Mouse (Mus musculus): Measurements from ENCODE around the gene Spred2. TPM values are rescaled to one million over a fixed set of nuclear protein-coding genes. Genes with fewer than 3 reads are reported as not detected.
"Not testable (repeated sequence)": the region's sequence is repeated elsewhere in the genome, so short reads cannot be mapped to it uniquely, and the experiment has no call there.

Gene Spred2
- polyA plus RNA-seq, 1 experiment from 2014 or later, result 8.5 TPM

DNA sequence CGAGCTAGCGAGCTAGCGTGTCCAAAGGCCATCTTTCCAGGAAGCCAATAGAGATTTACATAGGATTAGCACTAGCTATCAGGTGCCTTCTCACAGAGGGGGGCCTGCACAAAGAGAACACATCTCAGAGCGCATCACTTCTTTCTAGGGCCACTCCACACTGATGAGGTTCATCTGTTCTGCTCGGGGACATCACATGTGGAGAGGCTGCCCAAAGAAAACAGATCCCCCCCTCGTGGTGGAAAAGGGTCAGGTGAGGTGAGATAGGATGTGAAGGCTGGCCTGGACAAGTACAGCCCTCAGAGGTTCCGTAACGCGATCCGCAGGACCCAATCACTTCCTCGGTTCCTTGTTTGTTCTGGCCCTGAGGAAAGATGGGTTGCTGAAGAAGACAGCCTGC is 101.7 kb downstream of the Spred2 start:
- no peak for ATAC-seq (ENCODE audit: insufficient number of reproducible peaks, low FRiP score, low TSS enrichment, low read depth)
- no peak overlapping the region for H3K4me3 ChIP-seq (replicated peaks)
- no peaks in the 10 kb centered on the region for H3K4me1 ChIP-seq
- H3K27me3 ChIP-seq, result no peaks in the 10 kb centered on the region
- H3K9me3 ChIP-seq (replicated peaks), result peaks cover 9% of the 10 kb centered on the region
- 45% methylated on average over 11 of the region's 11 CpGs for WGBS
- no peak overlapping the region for H3K9ac ChIP-seq
- H3K4me2 ChIP-seq (replicated peaks), result no peak overlapping the region
- H3K36me3 ChIP-seq, result peaks cover 24% of the 10 kb centered on the region
- no peak overlapping the region for H3K27ac ChIP-seq (replicated peaks)

- Histone ChIP-seq H3K27ac (replicated peaks) (no peak overlapping the region), H3K4me1 (no peaks in the 10 kb centered on the region), H3K36me3 (peaks cover 13% of the 10 kb centered on the region), H3K9ac (no peak overlapping the region), H3K27me3 (no peaks in the 10 kb centered on the region), H3K9me3 (replicated peaks) (no peaks in the 10 kb centered on the region; the same call in 1 of the 2 replicates), H3K4me2 (replicated peaks) (no peak overlapping the region), H3K4me3 (replicated peaks) (no peak overlapping the region)
- ATAC-seq (ENCODE audit: insufficient number of reproducible peaks, low FRiP score, low TSS enrichment, low read depth), result no peak
- 76% methylated on average over 9 of the region's 9 CpGs for WGBS
Observed at GRCm38 (mm10) chr11:20027719-20028118, 103.5 kb downstream of the Spred2 start.

DNA sequence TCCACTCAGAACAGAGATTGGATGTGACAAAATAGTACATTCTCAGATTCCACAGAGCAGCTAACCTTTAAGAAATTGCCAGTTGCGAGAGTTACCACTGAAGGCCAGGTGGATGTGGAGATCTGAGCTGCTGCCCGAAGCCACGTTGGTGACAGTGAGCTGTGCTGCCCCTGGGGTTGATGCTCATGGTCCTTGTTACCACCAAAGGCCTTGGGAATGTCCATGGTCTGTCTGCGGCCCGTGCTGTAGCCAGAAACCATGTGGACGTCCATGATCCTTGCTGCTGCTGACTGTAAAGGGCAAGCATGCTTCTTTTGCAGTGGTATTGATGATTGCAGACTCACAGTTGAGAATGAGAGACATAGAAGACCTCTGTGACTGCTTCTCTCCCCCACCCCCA is 104.2 kb downstream of the Spred2 start:
- no peaks in the 10 kb centered on the region; the same call in 1 of the 2 replicates for H3K9me3 ChIP-seq (replicated peaks)
- no peaks in the 10 kb centered on the region for H3K27me3 ChIP-seq
- 88% methylated on average over 6 of the region's 6 CpGs for WGBS
- no peaks in the 10 kb centered on the region for H3K4me1 ChIP-seq
- no peak overlapping the region for H3K4me3 ChIP-seq (replicated peaks)
- no peak for ATAC-seq (ENCODE audit: insufficient number of reproducible peaks, low FRiP score, low TSS enrichment, low read depth)
- no peak overlapping the region for H3K9ac ChIP-seq
- no peak overlapping the region for H3K4me2 ChIP-seq (replicated peaks)
- peaks cover 13% of the 10 kb centered on the region for H3K36me3 ChIP-seq
- no peak overlapping the region for H3K27ac ChIP-seq (replicated peaks)

GRCm38 (mm10) chr11:20029014-20029413 is 104.8 kb downstream of the Spred2 start:
- Histone ChIP-seq H3K27me3 (no peaks in the 10 kb centered on the region), H3K36me3 (peaks cover 13% of the 10 kb centered on the region), H3K27ac (replicated peaks) (no peak overlapping the region), H3K9me3 (replicated peaks) (no peaks in the 10 kb centered on the region; the same call in 1 of the 2 replicates), H3K4me1 (no peaks in the 10 kb centered on the region), H3K9ac (no peak overlapping the region), H3K4me3 (replicated peaks) (no peak overlapping the region), H3K4me2 (replicated peaks) (no peak overlapping the region)
- ATAC-seq (ENCODE audit: insufficient number of reproducible peaks, low FRiP score, low TSS enrichment, low read depth), result no peak
- WGBS, result 95% methylated on average over 4 of the region's 4 CpGs

DNA sequence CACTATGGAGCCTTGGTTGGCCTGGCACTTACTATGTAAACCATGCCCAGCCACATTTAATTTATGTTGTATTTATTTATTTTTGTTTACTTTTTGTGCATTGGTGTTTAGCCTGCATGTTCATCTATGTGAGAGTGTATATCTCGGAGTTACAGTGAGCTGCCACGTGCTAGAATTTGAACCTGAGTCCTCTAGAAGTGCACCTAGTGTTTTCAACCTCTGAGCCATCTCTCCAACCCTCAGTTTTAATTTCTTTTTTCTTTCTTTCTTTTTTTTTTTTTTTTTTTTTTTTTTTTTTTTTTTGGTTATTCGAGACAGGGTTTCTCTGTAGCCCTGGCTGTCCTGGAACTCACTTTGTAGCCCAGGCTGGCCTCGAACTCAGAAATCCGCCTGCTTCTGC is 106.8 kb downstream of the Spred2 start:
- not testable (repeated sequence) for H3K36me3 ChIP-seq; H3K27me3 ChIP-seq; H3K27ac ChIP-seq (replicated peaks); H3K4me2 ChIP-seq (replicated peaks); H3K4me3 ChIP-seq (replicated peaks); H3K9me3 ChIP-seq (replicated peaks); ATAC-seq (ENCODE audit: insufficient number of reproducible peaks, low FRiP score, low TSS enrichment, low read depth); H3K4me1 ChIP-seq; H3K9ac ChIP-seq
- WGBS, result 89% methylated on average over 5 of the region's 5 CpGs

- WGBS, result 43% methylated on average over 8 of the region's 8 CpGs
- peaks cover 4% of the 10 kb centered on the region; the same call in 1 of the 2 replicates for H3K4me1 ChIP-seq
- no peak overlapping the region for H3K4me2 ChIP-seq (replicated peaks)
- H3K36me3 ChIP-seq, result peaks cover 1% of the 10 kb centered on the region; the same call in 1 of the 2 replicates
- no peak for ATAC-seq (ENCODE audit: insufficient number of reproducible peaks, low FRiP score, low TSS enrichment, low read depth)
- H3K9me3 ChIP-seq (replicated peaks), result no peaks in the 10 kb centered on the region; the same call in 1 of the 2 replicates
- no peaks in the 10 kb centered on the region for H3K27me3 ChIP-seq
- H3K4me3 ChIP-seq (replicated peaks), result no peak overlapping the region
- H3K27ac ChIP-seq (replicated peaks), result no peak overlapping the region
- H3K9ac ChIP-seq, result no peak overlapping the region
Observed at GRCm38 (mm10) chr11:20031536-20031935, 107.4 kb downstream of the Spred2 start.

GRCm38 (mm10) chr11:20033541-20034160 is 109.5 kb downstream of the Spred2 start:
- Histone ChIP-seq H3K9me3 (replicated peaks) (no peaks in the 10 kb centered on the region; the same call in 1 of the 2 replicates), H3K4me3 (replicated peaks) (no peak overlapping the region), H3K27ac (replicated peaks) (no peak overlapping the region), H3K27me3 (no peaks in the 10 kb centered on the region), H3K4me1 (peaks cover 6% of the 10 kb centered on the region; the same call in 1 of the 2 replicates), H3K36me3 (no peaks in the 10 kb centered on the region), H3K9ac (no peak overlapping the region), H3K4me2 (replicated peaks) (no peak overlapping the region)
- no peak for ATAC-seq (ENCODE audit: insufficient number of reproducible peaks, low FRiP score, low TSS enrichment, low read depth)
- 76% methylated on average over 6 of the region's 6 CpGs for WGBS

DNA sequence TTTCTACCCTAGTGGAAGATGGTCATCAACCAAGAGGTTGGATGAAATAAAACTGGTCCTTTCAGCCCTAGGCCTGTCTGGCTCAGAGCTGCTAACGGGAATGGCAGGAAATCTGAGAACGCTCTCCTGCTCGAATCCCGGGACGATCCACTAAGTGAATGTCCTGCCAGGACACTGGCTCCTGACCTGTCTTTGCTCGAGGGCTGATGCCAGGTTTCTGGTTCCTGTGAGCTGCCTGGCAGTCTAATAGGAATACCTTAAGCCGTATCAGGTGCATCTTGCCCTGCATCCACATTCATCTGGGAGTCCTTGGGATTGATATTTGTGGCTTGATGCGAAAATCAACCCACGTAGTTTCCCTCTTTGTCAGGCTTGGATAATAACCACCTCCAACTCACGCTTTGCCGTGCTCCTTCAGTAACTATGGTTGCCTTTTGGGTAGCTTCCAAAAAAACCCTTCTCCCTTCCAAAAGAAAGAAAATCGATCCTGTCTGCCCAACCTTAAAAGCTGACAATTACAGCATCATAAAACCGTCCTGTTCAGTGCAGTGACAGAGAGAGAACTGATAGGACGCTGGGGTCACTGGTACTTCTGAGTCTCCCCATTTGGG is 110.3 kb downstream of the Spred2 start:
- 49% methylated on average over 14 of the region's 14 CpGs for WGBS

DNA sequence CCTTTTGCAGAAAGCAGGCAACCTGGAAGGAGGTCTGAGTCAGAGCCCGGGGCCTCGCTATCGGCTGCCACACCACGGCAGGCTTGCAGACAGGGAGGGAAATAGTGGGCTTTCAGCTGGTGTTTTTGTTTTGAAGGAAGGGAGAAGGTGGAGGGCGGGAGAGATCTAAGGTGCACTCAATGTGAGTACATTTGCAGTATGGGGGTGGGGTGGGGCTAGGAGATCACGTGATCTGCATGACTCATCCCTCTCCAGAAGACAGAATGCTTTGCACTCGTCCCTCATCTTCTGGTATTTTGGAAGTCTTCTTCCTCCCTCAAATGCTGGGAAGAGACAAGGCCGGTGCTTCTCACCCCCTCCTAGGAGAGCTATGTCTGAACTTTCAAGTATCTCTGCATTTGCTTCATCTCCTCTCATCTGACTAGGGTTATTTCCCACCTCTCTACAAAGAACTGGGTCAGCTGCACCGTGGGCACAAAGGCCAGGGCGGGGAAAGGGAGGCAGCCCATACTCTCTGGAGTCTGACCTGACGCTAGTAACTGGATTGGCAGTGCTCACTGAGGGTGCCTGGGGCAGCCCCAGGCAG is 111.3 kb downstream of the Spred2 start:
- Histone ChIP-seq H3K27ac (replicated peaks) (no peak overlapping the region), H3K27me3 (no peaks in the 10 kb centered on the region), H3K4me2 (replicated peaks) (no peak overlapping the region), H3K4me3 (replicated peaks) (no peak overlapping the region), H3K4me1 (peaks cover 11% of the 10 kb centered on the region; the same call in 1 of the 2 replicates), H3K9me3 (replicated peaks) (no peaks in the 10 kb centered on the region; the same call in 1 of the 2 replicates), H3K36me3 (no peaks in the 10 kb centered on the region), H3K9ac (no peak overlapping the region)
- ATAC-seq (ENCODE audit: insufficient number of reproducible peaks, low FRiP score, low TSS enrichment, low read depth), result no peak
- 51% methylated on average over 11 of the region's 11 CpGs for WGBS

More for the DNA sequence above, 110.3 kb downstream of the Spred2 start:
- no peak for ATAC-seq (ENCODE audit: insufficient number of reproducible peaks, low FRiP score, low TSS enrichment, low read depth)
- no peak overlapping the region for H3K4me3 ChIP-seq (replicated peaks)
- peaks cover 11% of the 10 kb centered on the region; the same call in 1 of the 2 replicates for H3K4me1 ChIP-seq
- H3K36me3 ChIP-seq, result no peaks in the 10 kb centered on the region
- no peaks in the 10 kb centered on the region; the same call in 1 of the 2 replicates for H3K9me3 ChIP-seq (replicated peaks)
- H3K9ac ChIP-seq, result no peak overlapping the region
- H3K27ac ChIP-seq (replicated peaks), result no peak overlapping the region
- H3K27me3 ChIP-seq, result no peaks in the 10 kb centered on the region
- no peak overlapping the region for H3K4me2 ChIP-seq (replicated peaks)

DNA sequence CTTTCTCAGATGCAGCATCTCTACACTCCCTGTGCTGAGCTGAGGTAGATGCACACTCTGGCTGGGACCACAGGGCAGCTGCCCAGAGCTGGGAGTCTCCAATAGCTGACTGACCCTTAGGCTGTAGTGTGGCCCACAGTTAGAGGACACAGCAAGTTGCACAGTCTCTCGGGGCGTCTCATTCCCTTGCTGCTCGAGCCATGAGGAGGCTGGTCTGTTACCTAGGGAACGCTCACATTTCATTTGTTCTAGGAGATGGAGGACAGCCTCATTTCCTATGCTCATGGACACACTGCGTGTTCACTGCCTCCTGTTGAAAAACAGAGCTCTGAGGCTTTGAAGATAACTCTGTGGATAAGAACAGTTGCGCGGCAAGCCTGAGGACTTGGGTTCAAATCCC is 111.8 kb downstream of the Spred2 start:
- ATAC-seq (ENCODE audit: insufficient number of reproducible peaks, low FRiP score, low TSS enrichment, low read depth), result no peak
- peaks cover 11% of the 10 kb centered on the region for H3K4me1 ChIP-seq
- H3K9me3 ChIP-seq (replicated peaks), result no peaks in the 10 kb centered on the region; the same call in 1 of the 2 replicates
- no peak overlapping the region for H3K4me3 ChIP-seq (replicated peaks)
- no peak overlapping the region for H3K9ac ChIP-seq
- 82% methylated on average over 7 of the region's 7 CpGs for WGBS
- no peak overlapping the region for H3K4me2 ChIP-seq (replicated peaks)
- H3K36me3 ChIP-seq, result no peaks in the 10 kb centered on the region
- no peak overlapping the region for H3K27ac ChIP-seq (replicated peaks)
- H3K27me3 ChIP-seq, result no peaks in the 10 kb centered on the region

GRCm38 (mm10) chr11:20037739-20038138 is 113.6 kb downstream of the Spred2 start:
- Histone ChIP-seq H3K4me3 (replicated peaks) (no peak overlapping the region), H3K4me1 (peaks cover 25% of the 10 kb centered on the region), H3K36me3 (no peaks in the 10 kb centered on the region), H3K27ac (replicated peaks) (no peak overlapping the region), H3K4me2 (replicated peaks) (no peak overlapping the region), H3K27me3 (no peaks in the 10 kb centered on the region), H3K9ac (no peak overlapping the region), H3K9me3 (replicated peaks) (no peaks in the 10 kb centered on the region)
- no peak for ATAC-seq (ENCODE audit: insufficient number of reproducible peaks, low FRiP score, low TSS enrichment, low read depth)
- 86% methylated on average over 4 of the region's 4 CpGs for WGBS
